ENCODE assay signal across 25 mouse cellular contexts in genomic region chr9:84896073-84896472, GRCm38 (mm10).
DNase-seq lines count a peak whose midpoint lies in the region; ATAC-seq and TF ChIP-seq lines count a peak whose summit lies in the region.
"Had no signal": no experiment of that assay in that cellular context is flagged by ENCODE, and none has a peak within 500 bp of the region (broad histone marks: within the 10 kb centered on the region; RNA-seq: fewer than 3 reads in every experiment).

No protein-coding gene starts in this region.

- H3K4me1 ChIP-seq in kidney, postnatal 0 days (replicated peaks; ENCODE audit: insufficient read depth, low read length): no peaks in the 10 kb centered on the region
- H3K4me1 ChIP-seq: embryonic facial prominence, embryonic 13.5 days; forebrain, embryonic 13.5 days; forebrain, embryonic 15.5 days had no signal

- no peak overlapping the region for H3K4me3 ChIP-seq in kidney, postnatal 0 days (replicated peaks; ENCODE audit: low read depth, low read length)
- H3K4me3 ChIP-seq: embryonic facial prominence, embryonic 13.5 days; forebrain, embryonic 13.5 days; forebrain, embryonic 15.5 days had no signal

- ATAC-seq in kidney, postnatal 0 days (replicated peaks; ENCODE audit: low FRiP score, low read depth): no peak
- ATAC-seq: activated CD4-positive, CD25-positive, alpha-beta regulatory T cell, adult 4 months; CD4-positive, CD25-positive, alpha-beta regulatory T cell, adult 4 months; forebrain, embryonic 13.5 days; forebrain, embryonic 15.5 days; forebrain, postnatal 0 days had no signal

- no peak overlapping the region for H3K4me2 ChIP-seq in kidney, postnatal 0 days (ENCODE audit: low read length)
- H3K4me2 ChIP-seq: embryonic facial prominence, embryonic 13.5 days; forebrain, embryonic 13.5 days; forebrain, embryonic 15.5 days had no signal

- no peak overlapping the region for H3K9ac ChIP-seq in kidney, postnatal 0 days (ENCODE audit: low read depth, low read length)
- H3K9ac ChIP-seq: embryonic facial prominence, embryonic 13.5 days; forebrain, embryonic 13.5 days; forebrain, embryonic 15.5 days; forebrain, postnatal 0 days had no signal

- WGBS in kidney, postnatal 0 days: 44% methylated on average over 2 of the region's 2 CpGs

- no peaks in the 10 kb centered on the region for H3K36me3 ChIP-seq in kidney, postnatal 0 days (ENCODE audit: insufficient read depth, low read length)
- H3K36me3 ChIP-seq: embryonic facial prominence, embryonic 13.5 days; forebrain, embryonic 15.5 days; G1E had no signal

- peak; percentile 3 for DNase-seq in embryo, embryonic 10.5 days (ENCODE audit: low spot score)
- DNase-seq in embryo, embryonic 9.5 days (ENCODE audit: extremely low spot score): no peak
- peak; percentile 6 for DNase-seq in kidney, postnatal 0 days (ENCODE audit: low spot score)
- no peak for DNase-seq in kidney, adult 11 months
- DNase-seq in retina, embryonic 14.5 days (ENCODE audit: low spot score): peak; percentile 15
- no peak for DNase-seq in yolk sac, embryonic 10.5 days (ENCODE audit: low spot score)
- no peak for DNase-seq in cerebellum, adult 9-11 months
- DNase-seq: adrenal gland, adult 2 months; adrenal gland, postnatal 10 days; adrenal gland, postnatal 25 days; B cell, adult 2 months; cerebellum, adult 11 months; cerebellum, adult 18-20 months; cerebellum, adult 8-10 months; cerebellum, postnatal 10 days; cerebellum, postnatal 25 days; embryo, embryonic 11 days; forebrain, postnatal 0 days had no signal

- H3K27ac ChIP-seq in kidney, postnatal 0 days: no peak overlapping the region
- H3K27ac ChIP-seq: embryonic facial prominence, embryonic 13.5 days; forebrain, embryonic 13.5 days; forebrain, embryonic 15.5 days had no signal

- no peaks in the 10 kb centered on the region for H3K27me3 ChIP-seq in kidney, postnatal 0 days (ENCODE audit: insufficient read depth, low read length)
- H3K27me3 ChIP-seq: CH12.LX; embryonic facial prominence, embryonic 13.5 days; forebrain, embryonic 13.5 days; forebrain, embryonic 15.5 days had no signal

- H3K9me3 ChIP-seq in kidney, postnatal 0 days (replicated peaks; ENCODE audit: low read length): no peaks in the 10 kb centered on the region
- H3K9me3 ChIP-seq: embryonic facial prominence, embryonic 13.5 days; forebrain, embryonic 13.5 days; forebrain, embryonic 15.5 days; G1E had no signal

- TF ChIP-seq CTCF in kidney, postnatal 0 days (IDR thresholded peaks at IDR 0.05; ENCODE audit: low read depth): no peak

Comparison
In these comparisons a context has a peak if more than half of its experiments do, and no peak if none do; other contexts are left out.
1. DNase-seq: peak in embryo, embryonic 10.5 days (single experiment), kidney, postnatal 0 days (single experiment) and retina, embryonic 14.5 days (single experiment); none in embryo, embryonic 9.5 days (single experiment), kidney, adult 11 months (single experiment), yolk sac, embryonic 10.5 days (single experiment) and cerebellum, adult 9-11 months (single experiment).